ENCODE assay signal across 5 mouse cellular contexts in the genomic region with DNA sequence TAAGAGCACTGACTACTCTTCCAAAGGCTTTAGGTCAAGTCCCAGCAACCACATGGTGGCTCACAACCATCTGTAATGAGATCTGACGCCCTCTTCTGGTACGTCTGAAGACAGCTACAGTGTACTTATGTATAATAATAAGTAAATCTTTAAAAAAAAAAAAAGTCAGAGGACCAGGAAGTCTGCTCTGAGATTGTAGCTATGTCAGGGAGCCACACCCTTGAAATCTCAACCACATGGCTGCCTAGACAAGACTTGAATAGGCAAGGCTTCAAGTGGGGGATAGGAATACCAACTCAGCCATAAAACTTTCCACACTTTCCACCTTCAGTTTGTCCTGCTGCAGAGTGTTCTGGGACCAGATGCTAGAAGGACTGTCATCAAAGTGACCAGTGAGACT. TPM values are rescaled to one million over a fixed set of nuclear protein-coding genes. Genes with fewer than 3 reads are reported as not detected.
"Had no signal": no experiment of that assay in that cellular context is flagged by ENCODE, and none has a peak within 500 bp of the region (broad histone marks: within the 10 kb centered on the region; RNA-seq: fewer than 3 reads in every experiment).

No protein-coding gene starts in this region.

RNA-seq across cellular contexts. Expression of a gene that starts 18.3 kb away (rescaled TPM):
- total RNA-seq: heart, postnatal 10 days; heart, postnatal 25 days; heart, postnatal 36 days had no signal
- polyA plus RNA-seq: inflammation-experienced regulatory T-cells, adult 6 months; large intestine, adult 2 months had no signal
